Mouse (Mus musculus) CH12.LX (cell line): ENCODE results near the gene Uggt1. TPM values are rescaled to one million over a fixed set of nuclear protein-coding genes. Genes with fewer than 3 reads are reported as not detected.

Experiments
- DNase-seq: peaks from one replicate; pipeline ENCODE4 v3.0.0-alpha.2; 2013; ENCODE audit errors: extremely low read depth
- H3K27ac ChIP-seq: 2 replicates; pipeline ENCODE4 v1.5.1; 2012; ENCODE audit warnings: low read depth, mild to moderate bottlenecking, control low read depth, moderate library complexity; ENCODE audit not compliant: insufficient read depth
- H3K27me3 ChIP-seq: replicated peaks from 2 replicates; pipeline ENCODE3; 2012; ENCODE audit warnings: inconsistent platforms
- H3K36me3 ChIP-seq, 2 experiments: replicated peaks in 1 of 2; 2 replicates each; pipeline versions ENCODE3 to v1.6.1; 2012; ENCODE audit warnings: inconsistent platforms in 1 of 2, low read length in 1 of 2, mild to moderate bottlenecking in 1 of 2, mixed read lengths in 1 of 2, moderate library complexity in 1 of 2; ENCODE audit not compliant: control insufficient read depth in 1 of 2, insufficient read depth in 1 of 2
- H3K4me1 ChIP-seq, 2 experiments: 2 replicates each; pipeline ENCODE4 v1.6.1; 2012; ENCODE audit warnings: inconsistent platforms in 1 of 2, moderate library complexity in 1 of 2; ENCODE audit not compliant: insufficient read depth in 2 of 2, control insufficient read depth in 1 of 2
- H3K4me2 ChIP-seq: 2 replicates; pipeline ENCODE4 v1.6.1; 2012; ENCODE audit warnings: low read depth, mild to moderate bottlenecking, control low read depth; ENCODE audit not compliant: poor library complexity, insufficient read depth, severe bottlenecking
- H3K4me3 ChIP-seq, 3 experiments: fragments of 150-350 bp in 1 of 3; sonication (generic) in 1 of 3; replicated peaks in 1 of 3; 2 replicates each; pipeline versions ENCODE3 to v1.5.1; 2011 to 2012; ENCODE audit warnings: low read depth in 2 of 3, low read length in 2 of 3, mild to moderate bottlenecking in 2 of 3, moderate library complexity in 2 of 3, control low read depth in 1 of 3, improper control_type of control experiment in 1 of 3, inconsistent platforms in 1 of 3, mixed read lengths in 1 of 3; ENCODE audit not compliant: poor library complexity in 1 of 3
- H3K79me2 ChIP-seq: replicated peaks from 2 replicates; pipeline ENCODE4 v1.6.1; 2012; ENCODE audit warnings: mild to moderate bottlenecking, moderate library complexity; ENCODE audit not compliant: control insufficient read depth, poor library complexity, insufficient read depth, severe bottlenecking; ENCODE audit errors: extremely low read depth
- H3K9ac ChIP-seq: 2 replicates; pipeline ENCODE4 v1.6.1; 2012; ENCODE audit warnings: low read depth, mild to moderate bottlenecking, control low read depth, moderate library complexity; ENCODE audit not compliant: insufficient read depth
- H3K9me3 ChIP-seq: replicated peaks from 2 replicates; pipeline ENCODE3; 2012; ENCODE audit warnings: low read length, inconsistent platforms, mixed read lengths
- CTCF ChIP-seq, 2 experiments: IDR thresholded peaks in 1 of 2; conservative IDR thresholded peaks in 1 of 2; 2 replicates each; pipeline ENCODE4 v1.5.1; 2011 to 2012; ENCODE audit warnings: low read depth in 2 of 2, low read length in 2 of 2, improper control_type of control experiment in 1 of 2, inconsistent platforms in 1 of 2, mild to moderate bottlenecking in 1 of 2, moderate library complexity in 1 of 2
- E2F4 ChIP-seq: IDR thresholded peaks from 2 replicates; pipeline ENCODE4 v1.6.1; 2011; ENCODE audit warnings: low read depth, low read length, improper control_type of control experiment; ENCODE audit not compliant: insufficient replicate concordance
- GABPA ChIP-seq: IDR thresholded peaks from 2 replicates; pipeline ENCODE4 v1.6.1; 2012; ENCODE audit warnings: low read depth, low read length, improper control_type of control experiment, inconsistent platforms; ENCODE audit not compliant: insufficient replicate concordance
- JUN ChIP-seq: IDR thresholded peaks from 2 replicates; pipeline ENCODE4 v1.6.1; 2011; ENCODE audit warnings: low read depth, mild to moderate bottlenecking, low read length, improper control_type of control experiment, moderate library complexity; ENCODE audit not compliant: insufficient read depth
- MAZ ChIP-seq: IDR thresholded peaks from 2 replicates; pipeline ENCODE4 v1.6.1; 2012; ENCODE audit warnings: low read depth, mild to moderate bottlenecking, inconsistent platforms, low read length, improper control_type of control experiment, moderate library complexity
- MXI1 ChIP-seq: IDR thresholded peaks from 2 replicates; pipeline ENCODE4 v1.6.1; 2011; ENCODE audit warnings: mild to moderate bottlenecking, low read depth, low read length, improper control_type of control experiment
- MYC ChIP-seq: IDR thresholded peaks from 2 replicates; pipeline ENCODE4 v1.6.1; 2011; ENCODE audit warnings: low read depth, mild to moderate bottlenecking, improper control_type of control experiment, low read length
- NELFE ChIP-seq: IDR thresholded peaks from 2 replicates; pipeline ENCODE4 v1.6.1; 2011; ENCODE audit warnings: low read depth, low read length, improper control_type of control experiment
- NRF1 ChIP-seq: IDR thresholded peaks from 2 replicates; pipeline ENCODE4 v1.6.1; 2014; ENCODE audit warnings: low read depth, mild to moderate bottlenecking, inconsistent platforms, low read length, improper control_type of control experiment, moderate library complexity
- PAX5 ChIP-seq: IDR thresholded peaks from 2 replicates; pipeline ENCODE4 v1.6.1; 2012; ENCODE audit warnings: low read length, inconsistent platforms, mixed read lengths
- RAD21 ChIP-seq: IDR thresholded peaks from 2 replicates; pipeline ENCODE4 v1.6.1; 2011; ENCODE audit warnings: low read depth, mild to moderate bottlenecking, low read length, improper control_type of control experiment, moderate library complexity
- SMC3 ChIP-seq: IDR thresholded peaks from 2 replicates; pipeline ENCODE4 v1.6.1; 2011; ENCODE audit warnings: low read depth, low read length, improper control_type of control experiment
- TCF12 ChIP-seq: IDR thresholded peaks from 2 replicates; pipeline ENCODE4 v1.6.1; 2014; ENCODE audit warnings: low read depth, mild to moderate bottlenecking, inconsistent platforms, low read length, improper control_type of control experiment
- USF1 ChIP-seq: IDR thresholded peaks from 2 replicates; pipeline ENCODE4 v1.6.1; 2014; ENCODE audit warnings: low read depth, mild to moderate bottlenecking, inconsistent platforms, low read length, improper control_type of control experiment
- ZKSCAN1 ChIP-seq: IDR thresholded peaks from 2 replicates; pipeline ENCODE4 v1.6.1; 2012; ENCODE audit warnings: low read depth, inconsistent platforms, low read length, improper control_type of control experiment, borderline replicate concordance
- ZMIZ1 ChIP-seq: IDR thresholded peaks from 2 replicates; pipeline ENCODE4 v1.6.1; 2012; ENCODE audit warnings: low read depth, mild to moderate bottlenecking, inconsistent platforms, low read length, improper control_type of control experiment
- dilution Hi-C: fragments of 300-500 bp; cut with MboI; formaldehyde crosslinking; loops from 2 replicates; pipeline ENCODE4 v1.14.3; 2020; ENCODE audit warnings: low sequenced_read_pairs; ENCODE audit not compliant: extremely low pct_unique_long_range_greater_than_20kb, extremely low pct_ligation_motif_present
- in situ Hi-C: fragments of 300-500 bp; cut with MboI; formaldehyde crosslinking; loops from 3 replicates; pipeline ENCODE4 v1.14.3; 2019; ENCODE audit warnings: low sequenced_read_pairs, low pct_ligation_motif_present, low pct_unique_long_range_greater_than_20kb, mixed read lengths
- polyA plus RNA-seq: library from polyadenylated mRNA; unstranded; fragments of >175 nt; gene quantifications from 2 replicates; pipeline ENCODE4 v1.2.1, GENCODE M21; 2012; ENCODE audit warnings: low read depth; ENCODE audit not compliant: insufficient read length
- total RNA-seq, 2 experiments: library from RNA; depleted of rRNA; stranded (reverse); fragments of 300-350 nt in 1 of 2; fragments of >200 nt in 1 of 2; gene quantifications; 2 replicates each; pipeline ENCODE4 v1.2.3; 2012 to 2014

Gene Uggt1
- total and polyA plus RNA-seq, 3 experiments = 35.3 to 41.2 (median 39.5) TPM

GRCm38 (mm10) chr1:36279202-36279601, 34.7 kb upstream of the Uggt1 start (continued):
- TF ChIP-seq NRF1 = peak; percentile 40; the same call in 1 of the 2 replicates
- TF ChIP-seq MYC = no peak
- no peak for TF ChIP-seq ZMIZ1
- TF ChIP-seq JUN = no peak
- no peak for TF ChIP-seq E2F4
- TF ChIP-seq USF1 = no peak
- no peak for TF ChIP-seq TCF12
- TF ChIP-seq PAX5 = no peak

- H3K4me3 ChIP-seq = no peak overlapping the region
- H3K27ac ChIP-seq = no peak overlapping the region
- peaks cover 4% of the 10 kb centered on the region for H3K9me3 ChIP-seq
- no peaks in the 10 kb centered on the region for H3K36me3 ChIP-seq
- H3K27me3 ChIP-seq = no peaks in the 10 kb centered on the region
- H3K4me1 ChIP-seq = peaks cover 11 to 39% of the 10 kb centered on the region in 2 experiments
- H3K9ac ChIP-seq = no peak overlapping the region
- no peak overlapping the region for H3K4me2 ChIP-seq
- in situ Hi-C loops (loop anchor here (5.0 kb wide), 1 partner anchor 135 kb away; no protein-coding TSS in a partner anchor), dilution Hi-C loops (no loop called here)
- peak; percentile 75 for DNase-seq
- TF ChIP-seq ZKSCAN1 (peak; percentile 10; the same call in 1 of the 2 replicates), GABPA (no peak), NELFE (no peak), MAZ (no peak), MXI1 (no peak), RAD21 (peak; percentile 62), CTCF (conservative IDR thresholded peaks at IDR 0.05 in 1 of 2, IDR thresholded peaks at IDR 0.05 in 1 of 2; ENCODE audit: low read depth in 2 of 2, low read length in 2 of 2) (peak; percentile 84 to 97), SMC3 (peak; percentile 81)
- TF ChIP-seq, all 38 proteins: peak for 4
- no peaks in the 10 kb centered on the region for H3K79me2 ChIP-seq
These were observed 32.9 kb upstream of the Uggt1 start for GRCm38 (mm10) chr1:36277267-36278060.
